Mouse (Mus musculus) heart, postnatal 0 days (tissue): ENCODE data around the gene Relb.

Source experiments
- CTCF ChIP-seq: IDR thresholded peaks from 2 replicates; pipeline ENCODE4 v1.5.1; 2016; ENCODE audit warnings: antibody characterized with exemption, control low read depth, low read depth
- EP300 ChIP-seq: IDR thresholded peaks from 2 replicates; pipeline ENCODE4 v1.6.1; 2016; ENCODE audit warnings: antibody characterized with exemption, low read depth

GRCm38 (mm10) chr7:19579751-19580150 is 49.5 kb downstream of the Relb start:
- TF ChIP-seq CTCF (no peak), EP300 (no peak)
